Mouse (Mus musculus) frontal cortex, adult 2 months (tissue): ENCODE data around the gene Ndufs3. TPM values are rescaled to one million over a fixed set of nuclear protein-coding genes. Genes with fewer than 3 reads are reported as not detected.

Experiments used
- DNase-seq, 2 experiments: peaks; one replicate each; pipeline ENCODE4 v3.0.0; 2022; ENCODE audit warnings: low spot score in 1 of 2; ENCODE audit errors: extremely low spot score in 1 of 2
- polyA plus RNA-seq: library from polyadenylated mRNA; depleted of rRNA; stranded (reverse); fragments of >200 nt; gene quantifications from 2 replicates; pipeline ENCODE4 v1.2.3, GENCODE M21; 2012; rRNA removed

Ndufs3 gene
- polyA plus RNA-seq, 1 experiment, result 222 TPM

DNA sequence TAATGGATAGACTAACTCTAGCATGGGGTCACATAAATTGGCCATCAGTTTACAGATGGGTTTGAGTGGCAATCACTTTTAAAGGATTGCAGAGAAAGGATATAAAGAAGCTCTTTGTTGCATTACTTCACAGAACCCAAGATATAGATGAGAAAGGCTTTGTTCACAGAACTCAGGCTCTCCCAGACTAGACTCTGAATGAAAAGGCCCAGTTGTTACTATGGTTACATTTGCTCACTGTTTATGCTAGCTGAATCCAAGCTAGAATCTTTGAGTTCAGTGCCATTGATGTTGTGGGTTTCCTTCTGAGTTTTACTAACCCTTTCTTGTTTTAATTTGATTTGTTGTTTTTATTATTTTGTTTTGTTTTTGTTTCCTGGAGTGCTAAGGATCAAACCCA lies 40.4 kb downstream of the Ndufs3 start:
- DNase-seq, result no peak

DNA sequence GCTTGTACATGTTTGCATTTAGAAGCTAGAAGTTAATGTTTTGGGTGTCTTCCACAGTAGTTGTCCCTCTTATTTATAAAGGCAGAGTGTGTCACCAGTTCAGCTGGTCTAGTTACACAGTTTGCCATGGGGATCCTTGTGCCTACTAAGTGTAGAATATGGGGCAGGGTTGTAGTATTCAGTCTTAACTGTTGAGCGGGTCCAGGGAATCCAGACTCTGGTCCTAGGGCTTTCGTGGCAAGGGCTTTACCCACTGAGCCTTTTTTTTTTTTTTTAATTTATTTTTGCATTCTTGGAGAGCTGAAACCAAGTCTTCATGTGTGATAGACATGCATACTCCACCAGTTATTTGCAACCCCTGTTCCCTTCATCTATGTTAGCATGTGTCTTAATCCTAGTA lies 43.1 kb downstream of the Ndufs3 start:
- no peak for DNase-seq

DNA sequence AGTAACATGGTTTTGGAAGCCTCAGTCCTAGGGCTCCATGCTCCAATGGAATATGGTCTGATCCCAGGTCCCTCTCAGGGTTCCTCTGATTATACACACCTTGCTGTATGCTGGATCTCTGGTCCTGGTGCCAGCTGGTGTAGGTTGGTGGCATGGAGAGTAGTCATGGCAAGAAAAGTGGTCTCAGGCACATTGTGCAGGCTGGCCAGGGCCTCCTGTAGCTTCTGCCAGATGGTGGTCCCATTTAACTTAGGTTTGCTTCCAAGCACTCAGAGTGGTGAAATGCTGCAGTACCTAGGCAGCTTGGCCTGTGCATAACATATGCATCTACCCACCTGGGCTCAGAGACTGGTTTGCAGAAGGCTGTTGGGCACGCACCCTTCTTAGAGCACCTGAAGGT lies 54.2 kb downstream of the Ndufs3 start:
- no peak for DNase-seq

DNA sequence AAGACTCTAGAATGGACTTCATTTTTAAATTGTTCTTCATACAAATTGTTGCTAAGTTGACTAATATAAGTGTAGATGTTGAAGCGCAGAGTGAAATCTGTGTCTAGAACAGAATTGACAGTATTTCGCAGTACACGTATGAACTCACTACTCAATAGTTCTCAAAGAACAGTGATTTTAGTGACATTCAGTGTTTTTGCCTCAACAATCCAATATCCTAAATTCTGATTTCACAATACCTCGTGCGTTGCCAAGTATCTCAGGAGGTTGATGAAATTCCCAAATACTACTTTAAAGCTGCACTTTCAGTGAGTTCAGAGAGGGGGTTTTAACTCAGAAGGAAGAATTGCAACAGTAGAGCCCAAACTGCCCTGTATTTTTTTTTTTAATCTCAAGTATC lies 56.3 kb downstream of the Ndufs3 start:
- DNase-seq, result no peak

DNA sequence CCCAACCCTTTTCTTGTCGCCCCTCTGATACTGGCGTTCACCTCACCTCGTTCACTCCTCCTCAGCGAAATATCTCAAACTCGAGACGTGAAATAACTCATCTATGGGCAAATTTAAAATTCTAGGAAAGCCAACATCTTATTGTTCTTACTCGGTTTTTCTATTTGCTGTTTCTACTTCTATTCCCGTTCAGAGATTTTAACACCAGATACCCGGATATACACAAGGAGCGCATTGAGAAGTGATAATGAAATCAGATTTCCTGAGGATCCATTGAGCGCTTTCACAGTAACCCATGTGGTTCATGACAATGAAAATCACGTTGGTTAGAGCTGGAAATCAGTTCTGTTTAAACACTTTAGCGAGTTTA lies 57.0 kb downstream of the Ndufs3 start:
- DNase-seq, result peak in 1 of 2 experiments; percentile 31

DNA sequence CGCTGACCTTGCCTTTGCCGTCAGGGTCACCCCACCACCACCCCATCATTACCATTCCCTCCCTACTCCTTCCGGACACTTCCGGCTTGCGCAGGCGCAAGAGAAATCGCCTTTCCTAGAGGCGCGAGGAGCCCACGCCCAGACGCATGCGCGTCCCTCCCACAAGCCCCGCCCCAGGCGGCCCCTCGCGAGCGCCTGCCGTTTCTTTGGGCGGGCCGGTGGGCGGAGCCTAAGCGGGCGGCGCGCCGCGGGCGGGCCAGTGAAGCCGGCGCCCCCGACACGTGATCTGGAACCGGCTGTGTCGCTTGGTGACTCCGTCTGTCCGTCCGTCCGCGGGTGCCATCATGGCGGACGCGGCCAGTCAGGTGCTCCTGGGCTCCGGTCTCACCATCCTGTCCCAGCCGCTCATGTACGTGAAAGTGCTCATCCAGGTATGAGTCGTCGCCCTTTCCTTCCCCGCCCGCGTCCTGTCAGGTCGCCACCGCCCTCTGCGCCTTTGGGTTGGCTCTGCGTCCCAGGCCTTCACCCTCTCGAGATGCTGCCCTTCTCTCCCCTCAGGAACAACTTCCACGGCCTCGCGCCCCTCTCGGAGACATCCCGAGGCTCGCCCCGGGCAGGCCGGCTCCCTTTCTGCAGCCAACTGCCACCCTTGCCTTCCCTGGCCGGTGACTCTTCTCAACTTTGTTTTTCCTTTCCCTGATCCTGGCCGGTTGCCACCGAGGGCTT lies 57.5 kb downstream of the Ndufs3 start, which contains the start of gene Mtch2:
TSS of gene Mtch2 (plus strand) at position 201 of the 726 bp plus-strand sequence.
- DNase-seq, result peak; percentile 95 to 98

DNA sequence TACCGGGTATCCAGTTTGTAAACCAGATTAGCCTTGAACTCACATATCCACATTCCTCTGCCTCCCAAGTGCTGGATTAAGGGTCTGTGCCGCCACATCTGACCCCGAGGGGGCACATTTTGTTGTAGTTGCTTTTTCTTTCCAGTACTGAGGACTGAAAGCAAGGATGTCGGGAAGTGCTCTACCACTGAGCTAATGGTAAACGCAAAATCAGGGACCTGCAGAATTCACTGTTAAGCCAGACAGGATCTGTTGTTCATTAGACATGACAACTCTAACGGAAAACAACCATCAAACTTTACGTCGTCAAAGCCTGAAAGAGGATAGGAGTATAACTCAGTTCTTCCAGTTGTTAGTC lies 58.1 kb downstream of the Ndufs3 start:
- no peak for DNase-seq

DNA sequence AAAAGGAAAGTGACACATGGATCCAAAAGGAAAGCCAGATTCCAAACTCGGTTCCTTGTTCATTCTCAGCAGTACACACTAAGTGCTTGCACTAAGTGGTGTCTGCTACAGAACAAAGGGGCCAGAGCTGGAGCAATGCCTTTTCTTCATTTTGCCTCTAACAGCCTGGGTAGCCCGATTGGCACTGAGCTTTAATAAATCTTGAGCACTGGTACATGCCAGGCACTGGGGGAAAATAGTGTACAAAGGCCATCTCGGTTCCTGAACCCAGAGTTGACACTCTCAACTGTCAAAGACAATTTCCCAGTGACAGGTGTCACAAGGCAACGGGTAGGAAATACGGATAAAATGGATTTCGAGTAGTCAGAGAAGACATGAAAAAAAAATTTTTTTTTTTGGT lies 58.5 kb downstream of the Ndufs3 start:
- DNase-seq, result peak in 1 of 2 experiments; percentile 32

DNA sequence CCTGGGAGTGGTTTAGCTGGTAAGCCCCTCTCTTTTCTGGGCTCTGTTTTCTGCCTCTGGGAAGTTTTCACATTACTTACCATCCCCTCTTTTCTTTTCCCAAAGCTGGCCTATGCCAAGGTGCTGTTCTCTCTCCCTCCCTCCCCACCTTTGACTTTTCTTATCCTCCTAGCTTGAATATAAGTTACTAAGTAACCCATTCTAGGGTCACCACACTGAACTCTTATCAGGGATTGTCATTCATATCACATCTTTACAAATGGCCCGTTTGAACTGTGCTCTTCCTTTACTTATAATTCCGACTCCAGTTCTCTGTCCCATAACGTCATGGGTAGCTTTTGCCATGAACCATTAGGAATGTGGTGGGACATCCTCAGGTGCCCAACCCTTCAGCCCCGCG lies 59.4 kb downstream of the Ndufs3 start:
- no peak for DNase-seq

Other genes starting within 250 kb of the Ndufs3 start
- 13.7 and 14.1 TPM in 2 replicates for gene Nup160, start 227.6 kb downstream of the Ndufs3 start, polyA plus RNA-seq
- 80.5 and 87.2 TPM in 2 replicates for gene Fnbp4, start 159.5 kb downstream of the Ndufs3 start, polyA plus RNA-seq
- gene Agbl2, start 122.1 kb downstream of the Ndufs3 start, polyA plus RNA-seq, result 1.8 and 2.6 TPM in 2 replicates
- 137 and 149 TPM in 2 replicates for gene Mtch2, start 57.7 kb downstream of the Ndufs3 start, polyA plus RNA-seq
- gene C1qtnf4, start 19.0 kb downstream of the Ndufs3 start, polyA plus RNA-seq, result 443 and 446 TPM in 2 replicates
- 24.5 and 28.2 TPM in 2 replicates for gene Kbtbd4, start 87 bp downstream of the Ndufs3 start, polyA plus RNA-seq
- 107 and 127 TPM in 2 replicates for gene Celf1, start 35.6 kb upstream of the Ndufs3 start, polyA plus RNA-seq
- 1.1 and 1.7 TPM in 2 replicates for gene Rapsn, start 130.8 kb upstream of the Ndufs3 start, polyA plus RNA-seq
- gene Psmc3, start 149.2 kb upstream of the Ndufs3 start, polyA plus RNA-seq, result 183 and 195 TPM in 2 replicates
- 53.8 and 54.3 TPM in 2 replicates for gene Slc39a13, start 165.6 kb upstream of the Ndufs3 start, polyA plus RNA-seq
- 9.7 and 12.0 TPM in 2 replicates for gene Spi1, start 177.6 kb upstream of the Ndufs3 start, polyA plus RNA-seq
- 0.30 and 0.61 TPM in 2 replicates for gene Mybpc3, start 213.3 kb upstream of the Ndufs3 start, polyA plus RNA-seq